Mouse (Mus musculus): ENCODE results near the gene Sptbn4. TPM values are rescaled to one million over a fixed set of nuclear protein-coding genes. Genes with fewer than 3 reads are reported as not detected.

Sptbn4 gene
- total RNA-seq, 2 experiments from 2014 or later: 0.08 to 0.42 TPM

DNA sequence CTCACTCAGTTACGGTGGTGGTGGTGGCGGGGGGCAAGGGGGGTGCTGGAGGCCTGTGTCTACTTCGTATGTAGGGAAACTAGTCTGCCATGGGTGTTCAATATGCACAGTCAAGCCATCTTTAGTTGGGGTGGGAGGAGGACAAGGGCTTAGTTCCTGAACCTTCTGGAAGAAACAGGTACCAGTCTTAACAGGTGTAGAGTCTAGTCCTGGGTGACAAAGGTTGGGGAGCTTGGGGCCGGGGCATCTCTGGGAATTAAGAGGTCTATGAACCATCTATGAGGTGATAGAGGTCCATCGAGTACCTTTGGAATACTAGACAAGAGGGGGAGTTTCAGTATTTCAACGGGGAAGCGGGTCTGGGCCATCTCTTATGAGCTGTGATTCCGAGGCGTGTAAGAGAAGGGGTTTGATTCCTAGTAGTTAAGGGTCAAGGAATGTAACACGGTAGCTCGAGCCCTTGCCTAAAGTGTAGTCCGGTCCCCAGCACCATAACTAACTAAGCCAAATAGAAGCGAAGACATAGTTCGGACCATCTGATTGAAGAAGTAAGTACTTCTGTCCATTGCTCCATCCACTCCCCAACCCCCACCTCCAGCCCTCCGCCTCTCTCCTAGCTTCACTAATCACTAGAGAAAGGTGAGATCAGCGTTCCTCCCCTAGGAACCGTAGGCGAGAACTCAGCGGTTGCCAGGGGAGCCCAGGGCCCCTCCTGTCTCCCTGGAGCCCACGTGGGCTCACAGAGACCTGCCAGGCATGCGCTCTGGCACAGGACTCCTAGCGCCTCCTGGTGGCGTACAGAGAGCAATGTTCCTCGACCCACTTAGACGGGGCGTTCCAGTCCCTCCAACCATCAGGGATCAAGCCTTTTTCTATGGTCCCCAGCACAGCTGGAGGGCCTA, 50.2 kb downstream of the Sptbn4 start:
- DNase-seq (ENCODE audit: low spot score): no peak

DNA sequence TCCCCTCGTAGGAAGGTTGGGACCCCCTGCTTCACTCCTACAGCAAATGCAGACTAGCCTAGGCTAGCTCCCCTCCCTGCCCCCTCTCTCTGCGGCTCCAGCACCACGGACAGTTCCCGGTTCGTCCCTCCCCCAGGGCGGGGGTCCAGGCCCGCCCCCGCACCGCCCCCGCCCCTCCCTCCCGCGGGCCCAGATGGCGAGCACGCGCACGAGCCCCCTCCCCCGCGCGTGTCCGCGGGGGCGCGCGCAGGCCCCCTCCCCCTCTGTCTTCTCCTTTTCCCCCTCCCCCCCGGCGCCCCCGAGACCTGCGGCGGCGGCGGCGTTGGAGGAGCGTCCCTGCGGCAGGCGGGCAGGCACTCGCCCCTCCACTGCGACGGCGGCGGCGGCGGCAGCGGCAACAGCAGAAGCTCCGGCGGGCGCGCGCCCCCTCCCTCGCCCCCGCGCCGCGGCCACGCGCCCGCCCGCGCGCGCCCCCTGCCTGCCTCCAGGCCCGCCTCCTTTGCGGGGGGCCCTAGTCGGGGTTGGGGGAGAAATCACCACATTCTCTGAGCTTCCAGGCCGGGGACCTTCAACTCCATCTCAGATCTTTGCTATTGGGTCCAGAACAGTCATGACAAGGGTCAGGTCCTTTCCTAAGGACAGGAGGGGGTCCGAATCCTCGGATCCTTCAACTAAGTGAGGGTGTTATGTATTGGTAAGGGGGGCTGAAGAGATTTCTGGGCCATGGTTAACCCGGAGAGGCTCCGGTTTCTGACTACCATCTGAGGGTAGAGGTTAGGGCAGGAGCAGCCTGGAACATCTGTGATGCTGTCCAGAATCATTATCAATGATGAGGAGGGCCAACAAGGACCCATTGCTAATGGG, 51.1 kb downstream of the Sptbn4 start:
- intact Hi-C loops (cut with DNase I): no loop called here
- no peak for DNase-seq (ENCODE audit: low spot score)

More for the DNA sequence above, 50.2 kb downstream of the Sptbn4 start:
- intact Hi-C loops (cut with DNase I): no loop called here

DNA sequence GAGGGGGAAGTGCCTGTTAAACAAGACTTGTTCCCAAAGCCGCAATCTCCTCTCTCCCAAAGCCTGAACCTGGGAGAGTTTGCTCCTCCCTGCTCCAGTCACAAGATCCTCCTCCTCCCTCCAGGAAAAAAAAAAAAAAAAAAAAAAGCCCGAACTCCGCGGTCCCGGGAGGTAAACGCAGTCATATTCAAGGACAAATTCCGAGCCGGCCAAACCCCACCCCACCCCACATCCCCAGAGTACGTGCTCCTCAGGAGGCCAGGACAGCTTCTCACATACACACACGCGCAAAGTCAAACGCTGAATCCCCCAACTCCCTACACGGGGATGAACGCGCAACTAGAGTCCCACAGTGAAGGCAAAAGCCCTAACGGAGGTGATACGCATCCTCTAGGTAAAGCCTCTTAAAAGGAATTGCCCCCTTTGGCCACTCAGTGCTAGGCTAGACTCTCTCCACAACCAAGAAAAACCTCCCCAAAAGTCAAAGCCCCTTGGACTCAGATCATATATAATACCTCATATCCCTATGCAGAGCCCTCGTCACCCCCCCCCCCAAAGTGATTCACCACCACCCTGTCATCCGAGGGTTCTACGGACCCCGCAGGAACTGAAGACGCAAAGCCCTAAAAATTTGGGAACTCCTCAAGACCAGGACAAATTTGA, 51.8 kb downstream of the Sptbn4 start:
- no peak for DNase-seq (ENCODE audit: low spot score)
- intact Hi-C loops (cut with DNase I): no loop called here

DNA sequence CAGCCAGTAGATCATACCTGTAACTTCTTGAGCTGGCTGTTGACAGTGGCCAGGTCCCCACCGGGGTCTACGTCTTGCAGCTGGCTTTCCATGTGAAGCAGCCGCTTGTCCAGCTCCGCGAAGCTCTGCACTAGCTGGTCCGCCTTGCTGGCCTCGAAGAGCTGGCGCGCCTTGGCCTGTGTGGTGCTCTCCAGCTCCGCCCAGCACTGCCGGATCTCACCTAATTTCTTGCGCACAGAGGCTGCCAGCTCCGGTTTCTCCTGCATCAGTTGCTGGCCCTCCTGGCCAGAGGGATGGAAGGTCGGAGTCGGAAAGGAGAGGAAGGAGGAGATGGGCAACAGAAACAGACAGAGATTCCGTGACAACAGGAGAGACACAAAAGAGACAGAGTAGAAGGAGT, 56.1 kb downstream of the Sptbn4 start:
- no peak for DNase-seq (ENCODE audit: low spot score)
- intact Hi-C loops (cut with DNase I): no loop called here

DNA sequence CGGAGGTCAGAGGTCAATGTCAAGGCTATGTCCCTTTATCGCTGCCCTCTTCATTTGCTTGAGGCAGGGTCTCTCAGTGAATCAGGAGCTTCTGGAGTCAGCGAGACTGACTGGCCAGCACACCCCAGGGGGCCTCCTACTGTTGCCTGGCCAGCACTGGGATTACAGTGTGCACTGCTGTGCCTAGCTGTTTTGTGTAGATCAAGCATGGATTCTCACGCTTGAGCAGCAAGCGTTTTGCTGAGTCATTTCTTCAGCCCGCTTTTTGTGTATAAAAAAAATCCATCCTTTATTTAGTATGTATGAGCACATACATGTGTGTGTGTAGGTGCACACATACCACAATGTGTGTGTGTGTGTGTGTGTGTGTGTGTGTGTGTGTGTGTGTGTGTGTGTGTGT, 58.3 kb downstream of the Sptbn4 start:
- no peak for DNase-seq (ENCODE audit: low spot score)
- intact Hi-C loops (cut with DNase I): no loop called here

DNA sequence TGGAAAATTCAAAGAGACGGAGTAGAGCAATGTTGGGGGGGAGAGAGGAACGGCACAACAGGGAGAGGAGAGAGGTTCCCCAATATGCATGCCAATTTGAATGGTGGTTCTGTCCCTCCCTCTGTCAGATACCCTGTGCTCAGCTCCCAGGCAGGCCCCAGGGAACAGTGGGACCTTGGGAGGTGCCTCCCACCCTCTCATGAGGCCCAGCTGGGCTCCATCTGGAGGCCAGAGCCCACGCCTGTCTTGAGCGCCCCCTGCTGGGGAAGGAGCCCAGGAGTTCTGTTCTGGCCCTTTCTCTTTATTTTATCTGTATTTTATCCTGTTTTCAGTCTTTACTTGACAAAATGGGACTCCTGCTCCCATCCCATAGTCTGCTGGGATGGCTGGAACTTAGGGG, 62.8 kb downstream of the Sptbn4 start:
- DNase-seq (ENCODE audit: low spot score): no peak
- intact Hi-C loops (cut with DNase I): loop anchor here (1.0 kb wide), 1 partner anchor 48 kb away; no protein-coding TSS in a partner anchor

DNA sequence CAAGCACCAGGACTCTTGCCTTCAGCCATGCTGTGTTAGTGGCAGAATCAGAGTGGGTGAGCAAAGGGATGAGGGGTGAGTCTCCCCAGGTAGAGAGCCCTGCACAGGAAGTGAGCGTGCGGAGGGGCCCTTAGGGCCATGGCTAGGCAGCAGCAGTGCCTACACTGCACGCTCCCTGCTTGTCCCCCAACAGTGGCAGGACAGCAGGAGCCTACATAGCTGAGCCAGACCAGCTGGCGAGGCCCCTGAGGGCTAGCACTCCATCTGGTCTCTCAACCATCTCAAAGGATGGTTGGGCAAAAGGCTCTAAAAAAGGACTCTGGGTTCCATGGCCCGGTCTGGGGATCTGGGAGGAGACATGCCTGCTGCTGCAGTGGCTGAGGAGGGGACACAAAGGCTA, 63.4 kb downstream of the Sptbn4 start:
- intact Hi-C loops (cut with DNase I): loop anchor here (1.0 kb wide), 1 partner anchor 48 kb away; no protein-coding TSS in a partner anchor
- DNase-seq (ENCODE audit: low spot score): no peak

DNA sequence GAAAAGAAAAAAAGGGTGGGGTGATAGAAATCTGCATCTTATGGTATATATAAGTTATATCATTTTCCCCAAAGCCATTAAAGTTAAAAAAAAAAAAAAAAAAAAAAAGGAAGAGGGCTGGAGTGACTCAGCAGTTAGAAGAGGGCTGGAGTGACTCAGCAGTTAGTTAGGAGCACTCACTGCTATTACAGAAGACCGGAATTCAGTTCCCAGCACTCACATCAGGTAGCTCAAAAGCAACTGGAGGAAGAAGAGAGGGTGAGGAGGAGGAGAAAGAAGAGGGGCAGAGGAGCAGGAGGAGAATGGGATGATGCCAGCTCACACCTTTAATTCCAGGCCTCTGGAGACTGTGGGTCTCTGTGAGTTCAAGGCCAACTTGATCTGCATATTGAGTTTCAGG, 64.3 kb downstream of the Sptbn4 start:
- no peak for DNase-seq (ENCODE audit: low spot score)
- intact Hi-C loops (cut with DNase I): no loop called here

DNA sequence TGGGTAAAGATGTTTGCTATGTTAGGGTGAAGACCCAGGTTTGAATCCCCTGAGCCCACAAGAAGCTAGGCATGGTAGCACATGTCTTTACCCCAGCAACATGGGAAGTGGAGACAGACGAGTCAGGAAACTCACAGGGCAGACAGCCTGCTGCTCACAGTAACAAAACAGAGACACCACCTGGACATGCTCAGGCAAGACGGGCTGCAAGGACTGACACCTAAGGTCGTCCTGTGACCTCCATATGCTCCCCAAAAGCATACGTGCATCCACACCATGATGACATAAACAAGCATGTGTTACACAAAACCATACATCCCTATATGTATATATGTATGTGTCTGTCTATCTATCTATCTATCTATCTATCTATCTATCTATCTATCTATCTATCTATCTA, 65.9 kb downstream of the Sptbn4 start:
- intact Hi-C loops (cut with DNase I): no loop called here
- no peak for DNase-seq (ENCODE audit: low spot score)

DNA sequence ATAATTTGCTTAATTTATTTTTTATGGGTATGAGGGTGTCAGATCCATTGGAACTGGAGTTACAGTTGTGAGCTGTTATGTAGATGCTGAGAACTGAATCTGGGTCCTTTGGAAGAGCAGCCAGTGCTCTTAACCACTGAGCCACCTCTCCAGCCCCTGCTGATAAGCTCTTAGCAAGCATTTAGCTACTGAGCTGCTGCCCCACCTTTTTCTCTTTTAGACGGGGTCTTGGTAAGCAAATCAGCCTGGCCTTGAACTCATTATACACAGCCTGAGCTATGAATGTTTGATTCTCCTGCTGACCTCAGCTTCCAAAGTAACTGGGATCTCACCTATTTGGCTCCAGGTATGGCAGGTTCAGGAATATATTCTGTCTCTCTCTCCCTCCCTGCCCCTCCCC, 66.5 kb downstream of the Sptbn4 start:
- DNase-seq (ENCODE audit: low spot score): no peak
- intact Hi-C loops (cut with DNase I): no loop called here

DNA sequence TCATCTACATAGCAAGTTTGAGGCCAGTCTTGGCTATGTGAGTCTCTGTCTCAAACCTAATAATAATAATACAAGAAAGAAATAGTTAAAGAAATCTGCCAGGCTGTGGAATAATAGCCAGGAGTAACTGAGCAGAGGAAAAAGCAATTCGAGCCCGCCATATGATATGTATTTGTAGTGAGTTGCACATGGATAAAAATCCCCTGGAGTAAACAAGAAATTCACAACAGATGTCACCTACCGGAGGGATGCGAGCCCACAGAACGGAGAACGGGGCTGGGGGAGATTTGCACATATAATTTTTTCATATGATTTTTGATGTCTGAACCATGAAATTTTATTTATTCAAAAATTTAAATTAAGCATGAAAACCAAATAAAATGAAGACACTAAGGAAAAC, 67.7 kb downstream of the Sptbn4 start:
- intact Hi-C loops (cut with DNase I): no loop called here

DNA sequence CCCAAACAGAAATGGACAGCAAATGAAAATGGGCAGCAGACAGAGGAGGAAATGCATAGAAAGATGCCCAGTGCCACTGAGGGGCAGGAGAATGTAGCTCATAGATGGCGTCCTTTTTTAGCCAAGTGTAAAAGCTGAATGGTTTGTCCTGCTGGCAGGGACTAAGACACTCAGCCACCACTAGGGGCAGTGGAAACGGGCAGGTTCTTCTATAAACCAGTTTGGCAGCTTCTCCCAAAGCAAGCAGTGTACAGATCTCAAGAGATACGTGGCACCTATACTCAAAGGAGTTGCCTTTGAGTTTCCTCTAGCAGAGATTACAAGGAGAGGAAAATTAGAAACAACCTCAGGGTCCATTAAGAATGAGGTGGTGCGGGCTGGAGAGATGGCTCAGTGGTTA, 69.1 kb downstream of the Sptbn4 start:
- DNase-seq (ENCODE audit: low spot score): no peak
- intact Hi-C loops (cut with DNase I): no loop called here

More for the DNA sequence above, 67.7 kb downstream of the Sptbn4 start:
- no peak for DNase-seq (ENCODE audit: low spot score)

DNA sequence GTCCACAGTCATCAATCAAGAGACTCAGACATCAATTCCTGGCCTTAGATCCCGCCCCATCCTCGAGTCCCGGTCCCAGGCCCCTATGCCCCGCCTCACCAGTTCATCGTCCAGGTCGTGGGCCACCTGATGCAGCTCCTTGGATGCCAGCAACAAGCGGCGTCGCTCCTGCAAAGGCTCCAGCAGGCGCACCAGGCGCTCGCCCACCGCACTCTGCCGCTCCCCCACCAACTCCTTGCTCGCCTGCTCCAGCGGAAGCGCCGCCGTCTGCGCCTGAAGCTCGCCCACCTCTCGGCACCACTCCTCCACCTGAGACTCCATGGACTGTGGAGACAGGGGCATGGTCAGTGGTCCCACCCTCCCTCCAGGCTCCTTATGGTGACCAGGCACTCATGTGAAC, 72.2 kb downstream of the Sptbn4 start:
- DNase-seq (ENCODE audit: low spot score): no peak
- intact Hi-C loops (cut with DNase I): no loop called here

DNA sequence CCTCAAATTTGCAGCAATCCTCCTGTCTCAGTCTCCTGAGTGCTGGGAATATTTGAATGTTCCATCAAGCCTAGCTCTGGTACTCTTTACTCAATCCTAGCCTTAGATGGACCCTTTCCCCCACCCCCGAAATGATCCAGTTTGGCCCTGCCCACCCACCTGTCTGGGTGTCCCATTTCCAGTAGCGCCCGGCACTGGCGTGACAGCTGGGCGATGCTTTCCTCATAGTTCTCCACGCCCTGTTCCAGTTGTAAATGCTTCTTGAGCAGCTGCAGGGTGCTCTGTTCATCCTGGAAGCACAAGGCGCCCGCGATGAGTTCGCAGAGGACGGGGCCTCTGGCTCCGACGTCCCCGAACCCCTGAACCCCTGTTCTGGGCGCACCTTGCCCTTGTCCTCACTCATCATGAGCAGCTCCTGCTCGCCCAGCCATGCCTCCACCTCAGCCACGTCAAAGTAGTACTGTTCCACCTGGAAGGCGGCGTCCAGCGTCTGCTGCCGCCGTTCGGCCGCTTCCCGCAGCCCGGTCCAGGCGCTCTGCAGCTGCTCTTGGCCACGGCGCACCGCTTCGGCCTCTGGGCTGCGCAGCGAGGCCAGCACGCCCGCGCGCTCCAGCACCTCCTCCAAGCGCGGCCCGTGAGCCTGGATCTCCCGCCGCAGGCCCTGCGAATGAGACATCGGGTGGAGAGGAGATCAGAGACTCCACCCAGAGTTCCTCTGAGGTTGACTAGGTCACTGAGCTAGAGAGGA, 75.6 kb downstream of the Sptbn4 start:
- intact Hi-C loops (cut with DNase I): no loop called here
- DNase-seq (ENCODE audit: low spot score): no peak

DNA sequence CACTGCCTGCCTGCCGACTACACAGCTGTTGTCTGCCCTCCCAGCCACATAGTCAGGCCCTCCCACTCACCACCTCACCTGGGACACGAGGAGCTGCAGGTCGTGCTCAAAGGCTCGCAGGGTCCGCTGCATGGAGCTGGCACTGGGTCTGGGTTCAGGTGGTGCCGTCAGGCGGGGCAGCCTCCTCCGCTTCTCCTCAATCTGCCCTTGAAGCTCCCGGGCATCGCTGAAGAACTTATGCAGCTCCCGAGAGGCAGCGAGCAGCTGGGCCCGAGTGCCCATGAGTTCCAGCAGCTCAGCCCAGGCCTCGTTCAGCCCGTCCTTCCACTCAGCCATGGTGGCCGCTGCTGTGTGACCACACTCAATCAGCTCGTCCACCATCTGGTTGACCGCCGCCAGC, 78.4 kb downstream of the Sptbn4 start:
- intact Hi-C loops (cut with DNase I): no loop called here
- DNase-seq (ENCODE audit: low spot score): no peak

DNA sequence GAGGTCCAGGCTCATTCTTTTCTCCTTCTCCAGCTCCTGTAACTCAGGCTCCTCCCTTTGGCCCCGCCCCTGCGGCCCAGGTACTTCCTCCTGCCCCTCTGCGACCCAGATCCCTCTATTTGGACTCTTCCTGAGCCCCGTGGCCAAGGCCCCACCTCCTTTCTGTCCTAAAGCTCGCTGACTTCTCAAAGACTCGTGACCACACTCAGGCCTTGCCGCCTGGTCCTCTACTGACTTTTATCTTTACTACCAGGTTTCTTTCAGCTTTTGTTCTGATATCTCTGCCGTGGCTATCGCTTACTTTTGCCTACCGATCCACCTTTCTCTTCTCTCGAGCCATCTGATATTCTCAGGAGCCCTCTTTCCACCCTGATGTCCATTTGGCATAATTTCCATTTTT, 79.5 kb downstream of the Sptbn4 start:
- no peak for DNase-seq (ENCODE audit: low spot score)
- intact Hi-C loops (cut with DNase I): no loop called here

DNA sequence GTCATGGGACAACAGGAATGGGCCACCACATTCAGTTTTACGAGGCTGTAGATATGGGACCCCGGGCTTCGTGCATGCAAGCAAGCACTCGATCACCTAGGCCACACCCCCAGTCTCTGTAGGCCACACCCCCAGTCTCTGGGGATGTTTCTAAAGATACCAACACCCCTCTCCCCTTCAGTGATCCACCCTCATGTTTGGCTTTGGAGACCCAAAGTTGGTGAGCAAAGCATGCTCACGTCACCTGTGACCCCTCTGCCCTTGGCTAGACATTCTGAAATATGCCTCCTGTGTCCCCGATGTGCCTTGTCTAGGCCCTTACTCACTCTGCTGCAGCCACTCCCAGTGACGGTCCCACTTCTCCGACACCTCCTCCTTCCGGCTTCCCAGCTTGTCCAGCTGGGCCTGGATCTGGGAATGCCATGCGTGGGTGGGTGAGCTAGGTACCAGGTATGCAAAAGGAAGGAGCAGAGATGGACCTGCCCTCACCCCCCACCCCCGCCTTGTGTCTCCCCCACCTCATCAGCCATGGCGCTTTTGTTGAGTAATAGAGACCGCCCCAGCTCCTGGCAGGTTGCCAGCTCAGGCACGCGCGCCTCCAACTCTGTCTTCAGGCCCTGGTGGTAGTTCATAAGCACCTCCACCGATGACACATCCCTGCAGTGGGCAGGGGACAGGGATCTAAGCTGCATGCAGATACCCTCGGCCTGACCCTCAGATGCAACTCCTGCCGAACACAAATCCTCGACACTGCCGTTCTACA, 81.2 kb downstream of the Sptbn4 start:
- no peak for DNase-seq (ENCODE audit: low spot score)
- intact Hi-C loops (cut with DNase I): no loop called here

DNA sequence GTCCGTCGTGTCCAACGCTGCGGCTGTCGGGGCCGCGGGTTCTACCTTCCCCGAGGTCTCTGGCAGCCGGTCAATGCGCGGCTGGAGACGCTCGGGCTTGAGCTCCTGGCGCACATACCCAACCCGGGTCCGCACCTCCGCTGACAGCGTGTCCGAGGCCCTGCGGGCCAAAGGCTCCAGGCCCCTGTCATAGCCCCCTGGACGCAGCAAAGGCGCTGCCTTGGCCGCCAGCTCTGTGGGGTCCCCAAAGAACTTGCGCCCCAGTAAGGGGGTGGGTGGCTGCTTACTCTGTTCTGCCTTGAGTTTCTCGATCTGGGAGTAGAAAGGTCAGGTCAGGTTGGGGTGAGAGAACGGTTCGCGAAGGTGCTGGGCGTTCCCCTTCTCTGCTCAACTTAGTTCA, 83.1 kb downstream of the Sptbn4 start:
- intact Hi-C loops (cut with DNase I): loop anchor here (5.0 kb wide), 1 partner anchor 83 kb away; the partner anchor contains the start of genes Blvrb and Sptbn4
- no peak for DNase-seq (ENCODE audit: low spot score)
